Mouse (Mus musculus) midbrain, embryonic 11.5 days (tissue): ENCODE measurements around the gene Fam166b. TPM values are rescaled to one million over a fixed set of nuclear protein-coding genes. Genes with fewer than 3 reads are reported as not detected.

Source experiments
- ATAC-seq: fragments of 200-750 bp; cut with Nextera tagmentation; 2 replicates; pipeline ENCODE4 v1.8.0; 2017; ENCODE audit warnings: moderate TSS enrichment, moderate library complexity; ENCODE audit not compliant: low FRiP score
- DNase-seq: peaks from one replicate; pipeline ENCODE4 v3.0.0; 2015; ENCODE audit warnings: low spot score; ENCODE audit errors: missing footprints
- H3K27ac ChIP-seq: fragments of 300-500 bp; sonication (generic); 2 replicates; pipeline ENCODE4 v1.5.1; 2014; ENCODE audit warnings: low read depth, low read length
- H3K27me3 ChIP-seq: fragments of 300-500 bp; sonication (generic); 2 replicates; pipeline ENCODE4 v1.6.1; 2014; ENCODE audit warnings: mild to moderate bottlenecking, low read length, moderate library complexity, mixed read lengths; ENCODE audit not compliant: control insufficient read depth, insufficient read depth
- H3K36me3 ChIP-seq: fragments of 300-500 bp; sonication (generic); 2 replicates; pipeline ENCODE4 v1.6.1; 2014; ENCODE audit warnings: mild to moderate bottlenecking, low read length, moderate library complexity, mixed read lengths; ENCODE audit not compliant: control insufficient read depth, insufficient read depth
- H3K4me1 ChIP-seq: fragments of 300-500 bp; sonication (generic); 2 replicates; pipeline ENCODE4 v1.6.1; 2014; ENCODE audit warnings: low read length; ENCODE audit not compliant: control insufficient read depth, insufficient read depth
- H3K4me2 ChIP-seq: fragments of 300-500 bp; sonication (generic); 2 replicates; pipeline ENCODE4 v1.6.1; 2014; ENCODE audit warnings: mild to moderate bottlenecking, moderate library complexity
- H3K4me3 ChIP-seq: fragments of 300-500 bp; sonication (generic); 2 replicates; pipeline ENCODE4 v1.5.1; 2014; ENCODE audit warnings: low read depth, low read length
- H3K9ac ChIP-seq: fragments of 300-500 bp; sonication (generic); 2 replicates; pipeline ENCODE4 v1.6.1; 2014; ENCODE audit warnings: low read length
- H3K9me3 ChIP-seq: fragments of 300-500 bp; sonication (generic); 2 replicates; pipeline ENCODE4 v1.6.1; 2016; ENCODE audit warnings: low read length; ENCODE audit not compliant: control insufficient read depth
- WGBS: fragments of 180-500 bp; shearing (Covaris S2); extraction: QIAGEN DNeasy Blood & Tissue Kit; methylation state at CpG from one replicate; pipeline ENCODE4 v1.1.7; 2014; 5-methylcytosine and 5-hydroxymethylcytosine counted together
- polyA plus RNA-seq: library from polyadenylated mRNA; unstranded; fragments of >200 nt; fragmentation: Nextera tagmentation; extraction: Ambion mirVana; gene quantifications from 2 replicates; pipeline ENCODE4 v1.2.1, GENCODE M21; 2014

Fam166b gene
- polyA plus RNA-seq, 1 experiment from 2014 or later = 0.59 TPM

- WGBS = 19% methylated on average over 31 of the region's 31 CpGs
- Histone ChIP-seq H3K9ac (peak overlapping the region; percentile 39), H3K9me3 (no peaks in the 10 kb centered on the region), H3K27me3 (peaks cover 45% of the 10 kb centered on the region), H3K27ac (no peak overlapping the region), H3K4me1 (peaks cover 13% of the 10 kb centered on the region), H3K36me3 (peaks cover 4% of the 10 kb centered on the region; the same call in 1 of the 2 replicates), H3K4me3 (no peak overlapping the region), H3K4me2 (peak overlapping the region; percentile 19)
- ATAC-seq (0 out of 2 replicates have a peak, but pooled peaks have one; percentile 17), DNase-seq (peak; percentile 91)
Measured at GRCm38 (mm10) chr4:43425648-43426380, 3.1 kb downstream of the Fam166b start.

- Histone ChIP-seq H3K36me3 (peaks cover 4% of the 10 kb centered on the region; the same call in 1 of the 2 replicates), H3K27ac (no peak overlapping the region), H3K4me1 (peaks cover 13% of the 10 kb centered on the region), H3K27me3 (peaks cover 45% of the 10 kb centered on the region), H3K9me3 (no peaks in the 10 kb centered on the region), H3K4me2 (peak overlapping the region; percentile 19), H3K4me3 (no peak overlapping the region), H3K9ac (peak overlapping the region; percentile 39)
- no peak for ATAC-seq
- DNase-seq = peak; percentile 83
- WGBS = 18% methylated on average over 14 of the region's 14 CpGs
Measured at GRCm38 (mm10) chr4:43425197-43425596, 3.7 kb downstream of the Fam166b start.

- peaks cover 4% of the 10 kb centered on the region; the same call in 1 of the 2 replicates for H3K36me3 ChIP-seq
- H3K4me2 ChIP-seq = no peak overlapping the region
- no peaks in the 10 kb centered on the region for H3K9me3 ChIP-seq
- peaks cover 13% of the 10 kb centered on the region for H3K4me1 ChIP-seq
- H3K4me3 ChIP-seq = no peak overlapping the region
- DNase-seq = no peak
- ATAC-seq = no peak
- peaks cover 45% of the 10 kb centered on the region for H3K27me3 ChIP-seq
- no peak overlapping the region for H3K27ac ChIP-seq
- no peak overlapping the region for H3K9ac ChIP-seq
- WGBS = 84% methylated on average over 9 of the region's 9 CpGs
Measured at GRCm38 (mm10) chr4:43424072-43424471, 4.9 kb downstream of the Fam166b start.

GRCm38 (mm10) chr4:43423267-43423934 is 5.5 kb downstream of the Fam166b start:
- Histone ChIP-seq H3K9ac (no peak overlapping the region), H3K4me2 (no peak overlapping the region), H3K4me3 (no peak overlapping the region), H3K27me3 (peaks cover 41% of the 10 kb centered on the region), H3K27ac (no peak overlapping the region), H3K36me3 (peaks cover 4% of the 10 kb centered on the region; the same call in 1 of the 2 replicates), H3K9me3 (no peaks in the 10 kb centered on the region), H3K4me1 (peaks cover 9% of the 10 kb centered on the region)
- DNase-seq (no peak), ATAC-seq (no peak)
- 92% methylated on average over 20 of the region's 20 CpGs for WGBS

GRCm38 (mm10) chr4:43421632-43422240 is 7.2 kb downstream of the Fam166b start:
- Histone ChIP-seq H3K9me3 (no peaks in the 10 kb centered on the region), H3K27me3 (peaks cover 25% of the 10 kb centered on the region), H3K27ac (no peak overlapping the region), H3K9ac (no peak overlapping the region), H3K4me2 (no peak overlapping the region), H3K4me1 (peaks cover 6% of the 10 kb centered on the region), H3K4me3 (no peak overlapping the region), H3K36me3 (peaks cover 4% of the 10 kb centered on the region; the same call in 1 of the 2 replicates)
- DNase-seq (peak; percentile 73), ATAC-seq (no peak)
- WGBS = 77% methylated on average over 28 of the region's 28 CpGs

- Histone ChIP-seq H3K4me1 (peaks cover under 1% of the 10 kb centered on the region; the same call in 1 of the 2 replicates), H3K4me3 (no peak overlapping the region), H3K36me3 (peaks cover 6% of the 10 kb centered on the region; the same call in 1 of the 2 replicates), H3K4me2 (no peak overlapping the region), H3K9ac (no peak overlapping the region), H3K9me3 (no peaks in the 10 kb centered on the region), H3K27ac (no peak overlapping the region), H3K27me3 (peaks cover 11% of the 10 kb centered on the region)
- WGBS = 8% methylated on average over 6 of the region's 6 CpGs
- ATAC-seq = peak; percentile 30; the same call in 1 of the 2 replicates
- peak; percentile 98 for DNase-seq
Measured at GRCm38 (mm10) chr4:43420305-43420704, 8.6 kb downstream of the Fam166b start.

- no peak overlapping the region for H3K9ac ChIP-seq
- peaks cover 6% of the 10 kb centered on the region for H3K27me3 ChIP-seq
- no peaks in the 10 kb centered on the region for H3K9me3 ChIP-seq
- no peak overlapping the region for H3K4me3 ChIP-seq
- H3K4me1 ChIP-seq = no peaks in the 10 kb centered on the region
- 71% methylated on average over 9 of the region's 9 CpGs for WGBS
- no peak overlapping the region for H3K27ac ChIP-seq
- DNase-seq (peak; percentile 81), ATAC-seq (no peak)
- H3K4me2 ChIP-seq = no peak overlapping the region
- H3K36me3 ChIP-seq = peaks cover 7% of the 10 kb centered on the region
Measured at GRCm38 (mm10) chr4:43419801-43420281, 9.1 kb downstream of the Fam166b start.

GRCm38 (mm10) chr4:43418973-43419656 is 9.8 kb downstream of the Fam166b start:
- DNase-seq (peak; percentile 61), ATAC-seq (no peak)
- WGBS = 60% methylated on average over 15 of the region's 15 CpGs
- Histone ChIP-seq H3K27me3 (peaks cover 2% of the 10 kb centered on the region; the same call in 1 of the 2 replicates), H3K9ac (no peak overlapping the region), H3K36me3 (peaks cover 8% of the 10 kb centered on the region), H3K4me3 (no peak overlapping the region), H3K27ac (no peak overlapping the region), H3K4me1 (no peaks in the 10 kb centered on the region), H3K4me2 (no peak overlapping the region), H3K9me3 (no peaks in the 10 kb centered on the region)
